Mouse (Mus musculus): Measurements from ENCODE around the gene Irgm1.
"Not testable (repeated sequence)": the region's sequence is repeated elsewhere in the genome, so short reads cannot be mapped to it uniquely, and the experiment has no call there.

The Irgm1 gene

DNA sequence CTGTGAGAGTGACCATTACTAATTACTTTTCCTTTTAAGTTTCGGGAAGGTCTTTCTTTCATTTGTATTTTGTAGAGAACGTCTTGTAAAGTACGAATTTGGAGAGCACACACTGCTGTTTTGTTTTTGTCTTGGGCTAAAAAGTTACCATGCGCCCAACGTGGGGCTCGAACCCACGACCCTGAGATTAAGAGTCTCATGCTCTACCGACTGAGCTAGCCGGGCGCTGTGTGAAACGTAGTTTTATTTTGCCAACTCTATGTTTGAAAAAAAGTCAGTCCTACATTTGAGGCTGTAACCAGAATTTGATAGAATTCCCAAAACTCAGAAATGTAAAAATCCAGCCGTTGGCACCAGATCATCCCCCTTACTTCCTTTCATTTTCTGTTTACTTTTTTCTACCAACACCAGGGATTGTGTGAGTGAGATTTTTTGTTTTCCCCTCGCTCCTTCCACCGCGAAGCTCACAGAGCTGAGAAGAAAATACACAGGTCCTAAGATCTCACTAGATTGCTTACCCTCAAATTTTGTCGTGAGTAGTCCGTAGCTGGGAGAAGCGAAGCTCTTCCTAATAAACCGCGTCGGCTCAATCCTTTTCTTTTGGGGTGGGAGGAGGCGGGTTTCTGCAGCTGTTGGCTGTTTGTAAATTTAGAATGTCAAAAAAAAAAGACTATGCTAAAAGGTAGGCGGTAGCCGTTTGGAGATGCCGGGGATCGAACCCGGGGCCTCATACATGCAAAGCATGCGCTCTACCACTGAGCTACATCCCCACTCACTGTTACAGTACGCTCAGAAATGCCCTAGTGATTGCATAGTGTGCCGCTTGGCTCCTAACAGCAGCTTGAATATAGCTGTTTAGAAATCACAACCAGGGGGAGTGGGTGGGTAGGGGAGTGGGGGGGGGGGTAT lies 37.5 kb downstream of the Irgm1 start:
- peak; percentile 95 for DNase-seq (ENCODE audit: low read depth, low spot score)

DNA sequence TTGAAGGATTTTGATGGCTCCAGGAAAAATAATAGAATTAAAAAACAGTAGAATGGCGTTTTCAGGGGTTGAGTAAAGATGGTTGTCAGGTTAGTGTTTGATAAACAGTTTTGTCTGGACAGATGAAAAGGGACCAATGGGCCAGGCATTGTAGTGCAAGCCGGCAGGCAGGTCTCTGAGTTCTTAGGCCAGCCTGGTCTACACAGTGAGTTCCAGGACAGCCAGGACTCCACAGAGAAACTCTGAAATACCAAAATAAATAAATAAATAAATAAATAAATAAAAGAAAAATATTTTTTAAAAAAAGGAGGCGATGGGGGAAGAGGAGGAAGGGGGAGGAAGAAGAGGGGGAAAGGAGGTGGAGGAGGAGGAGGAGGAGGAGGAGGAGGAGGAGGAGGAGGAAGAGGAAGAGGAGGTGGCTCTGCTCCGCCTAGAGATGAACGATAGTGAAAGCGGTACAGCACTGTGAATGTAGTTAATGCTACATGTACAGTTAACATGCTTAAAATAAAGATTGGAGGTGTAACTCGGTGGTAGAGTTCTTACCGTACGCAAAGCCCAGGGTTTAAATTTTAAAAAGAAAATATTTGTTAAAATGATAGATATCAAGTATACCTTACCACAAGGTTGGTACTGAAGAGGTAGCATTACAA lies 38.3 kb downstream of the Irgm1 start:
- DNase-seq (ENCODE audit: low read depth, low spot score) = no peak

DNA sequence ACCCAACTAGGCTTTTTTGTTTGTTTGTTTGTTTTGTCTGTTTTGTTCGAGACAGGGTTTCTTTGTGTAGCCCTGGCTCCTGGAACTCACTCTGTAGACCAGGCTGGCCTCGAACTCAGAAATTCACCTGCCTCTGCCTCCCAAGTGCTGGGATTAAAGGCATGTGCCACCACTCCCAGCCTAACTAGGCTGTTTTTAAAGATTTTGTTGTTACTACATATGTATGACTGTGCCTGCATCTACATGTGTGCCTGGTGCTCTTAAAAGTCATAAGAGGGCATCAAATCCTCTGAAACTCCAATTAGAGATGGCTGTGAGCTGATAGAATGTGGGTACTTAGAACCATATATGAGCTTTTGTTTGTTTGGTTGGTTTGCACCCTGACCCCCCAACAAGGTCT lies 40.2 kb downstream of the Irgm1 start:
- no peak for DNase-seq (ENCODE audit: low read depth, low spot score)

DNA sequence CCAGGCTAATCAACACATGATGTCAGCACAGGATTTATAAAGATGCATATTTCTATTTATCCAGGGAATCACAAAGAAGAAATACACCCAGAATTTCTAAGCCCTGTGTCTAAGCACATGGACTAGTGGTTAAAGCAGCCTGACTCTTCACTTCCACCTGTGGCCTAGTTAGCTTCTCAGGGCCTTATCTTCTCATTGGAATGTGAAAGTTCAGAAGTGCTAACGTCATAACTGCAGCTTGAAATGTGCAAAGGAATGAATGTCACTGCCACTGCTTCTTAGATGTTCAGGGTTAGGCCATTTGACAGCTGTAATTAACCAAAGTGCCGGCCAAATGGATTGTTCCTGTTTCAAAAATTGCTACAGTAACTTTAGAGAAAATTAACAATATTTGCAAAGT lies 41.2 kb downstream of the Irgm1 start:
- no peak for DNase-seq (ENCODE audit: low read depth, low spot score)

DNA sequence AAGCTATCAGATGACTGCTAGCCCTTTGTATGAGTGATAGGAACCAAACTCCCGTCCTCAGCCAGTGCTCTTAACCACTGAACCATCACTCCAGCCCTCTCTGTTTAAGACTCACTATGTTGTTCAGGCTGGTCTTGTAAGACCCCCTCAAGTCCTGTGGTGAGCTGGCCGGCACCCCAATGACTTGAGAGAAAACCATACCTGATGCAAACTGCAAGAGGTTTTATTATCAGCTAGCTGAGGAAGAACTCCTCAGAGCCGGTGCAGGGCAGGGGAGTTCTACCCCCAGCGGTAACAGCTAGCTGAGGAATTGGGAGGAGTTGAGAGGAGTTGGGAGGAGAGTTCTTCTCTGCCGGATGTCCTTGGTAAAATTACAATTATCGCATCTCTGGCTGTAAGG lies 43.6 kb downstream of the Irgm1 start:
- DNase-seq (ENCODE audit: low read depth, low spot score) = no peak

DNA sequence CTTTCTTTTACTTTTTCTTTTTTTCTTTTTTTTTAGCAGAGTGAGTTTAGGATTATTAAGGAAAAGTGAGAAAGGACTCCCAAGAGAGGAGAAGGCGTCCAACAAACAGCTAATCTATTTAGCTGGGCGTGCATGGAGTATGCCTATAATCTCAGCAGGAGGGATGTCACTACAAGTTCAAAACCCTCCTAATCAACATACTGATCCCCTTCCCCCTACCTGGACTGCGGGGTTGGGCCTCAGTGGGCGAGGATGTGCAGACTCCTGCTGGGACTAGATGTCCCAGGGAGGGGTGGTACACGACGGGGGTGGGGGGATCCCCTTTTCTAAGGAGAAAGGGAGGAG lies 44.8 kb downstream of the Irgm1 start:
- no peak for DNase-seq (ENCODE audit: low read depth, low spot score)

DNA sequence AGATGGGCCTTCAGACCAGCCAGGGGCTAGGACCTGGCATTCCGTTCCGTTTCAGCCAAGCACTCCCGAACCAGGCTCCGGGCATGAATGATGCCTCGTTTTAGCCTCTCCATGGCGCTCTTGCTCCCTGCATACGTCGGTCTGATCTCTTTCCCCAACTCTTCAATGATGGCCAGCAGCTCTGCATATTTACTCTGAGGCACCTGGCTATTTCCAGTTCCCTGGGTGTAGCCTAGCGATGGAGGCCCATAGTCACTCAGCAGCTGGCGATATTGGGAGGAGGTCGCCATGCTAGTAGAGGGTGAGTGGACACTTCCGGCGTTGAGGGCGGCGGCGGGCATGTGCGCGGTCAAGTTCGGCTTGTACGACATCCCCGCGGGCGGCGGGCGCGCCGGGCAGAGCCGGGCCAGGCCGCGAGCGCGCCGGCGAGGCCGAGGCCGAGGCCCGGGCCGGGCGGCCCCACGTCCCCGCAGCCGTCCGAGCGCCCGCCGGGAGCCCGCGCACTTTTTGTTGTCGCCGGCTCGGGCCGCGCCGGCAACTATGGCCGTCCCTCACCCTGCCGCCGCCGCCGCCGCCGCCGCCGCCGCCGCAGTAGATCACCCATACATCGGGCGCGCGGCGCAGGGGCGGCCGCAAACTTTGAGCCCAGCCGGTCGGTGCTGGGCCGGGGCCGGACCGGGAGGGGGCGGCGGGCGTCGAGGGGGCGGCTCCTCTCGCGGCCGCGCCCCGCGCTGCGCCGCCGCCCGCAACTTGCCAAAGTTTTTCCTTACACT lies 45.3 kb downstream of the Irgm1 start, which contains the start of the genes Trim7 and Gm12184:
Gene Trim7, plus strand, starts transcription at position 162 of the 773 bp plus-strand sequence.
Gene Gm12184, minus strand, starts transcription at position 677 of the 773 bp plus-strand sequence.
- not testable (repeated sequence) for DNase-seq (ENCODE audit: low read depth, low spot score)

DNA sequence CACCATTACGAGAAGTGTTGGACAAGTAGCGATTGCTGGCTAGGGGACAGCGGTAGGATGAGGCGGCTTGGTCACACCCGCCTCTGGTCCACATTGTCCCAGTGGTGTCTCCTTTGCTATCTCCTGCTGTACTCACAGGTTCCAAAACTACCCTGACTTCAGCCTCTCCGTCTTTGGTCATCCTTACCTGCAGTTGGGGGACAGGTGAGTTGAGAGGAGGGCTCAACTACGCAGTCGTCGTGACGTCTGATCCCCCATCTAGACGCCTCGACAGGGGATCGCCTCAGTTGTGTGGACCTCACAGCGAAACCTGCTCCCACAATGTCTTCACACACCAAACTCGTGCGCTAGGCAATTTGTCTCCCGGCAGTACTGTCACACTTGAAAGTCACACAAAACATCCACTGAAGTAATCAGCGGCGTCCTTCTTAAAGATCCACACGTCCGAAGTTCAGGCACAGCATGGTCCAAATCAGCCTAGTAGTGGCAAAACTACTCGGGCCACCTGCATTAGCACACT lies 47.1 kb downstream of the Irgm1 start:
- DNase-seq (ENCODE audit: low read depth, low spot score) = no peak

DNA sequence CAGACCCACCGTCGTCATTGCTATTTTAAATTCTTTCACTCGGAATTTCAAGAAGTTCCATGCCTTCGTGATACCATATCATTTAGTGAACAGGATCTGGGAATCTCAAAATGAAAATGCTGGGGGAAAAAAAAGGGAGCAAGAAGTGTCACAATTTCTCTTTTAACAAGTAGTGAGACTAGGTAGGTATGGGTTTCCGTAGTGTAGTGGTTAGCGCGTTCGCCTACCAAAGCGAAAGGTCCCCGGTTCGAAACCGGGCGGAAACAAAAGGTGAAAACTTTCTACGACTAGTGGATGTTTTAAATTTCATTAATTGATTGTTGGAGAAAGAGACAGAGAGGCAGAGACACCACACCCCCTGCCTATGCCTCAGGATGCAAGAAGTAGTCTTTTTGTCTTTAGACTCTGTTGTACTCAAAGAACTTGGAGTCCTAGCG lies 47.9 kb downstream of the Irgm1 start:
- DNase-seq (ENCODE audit: low read depth, low spot score) = peak; percentile 80

DNA sequence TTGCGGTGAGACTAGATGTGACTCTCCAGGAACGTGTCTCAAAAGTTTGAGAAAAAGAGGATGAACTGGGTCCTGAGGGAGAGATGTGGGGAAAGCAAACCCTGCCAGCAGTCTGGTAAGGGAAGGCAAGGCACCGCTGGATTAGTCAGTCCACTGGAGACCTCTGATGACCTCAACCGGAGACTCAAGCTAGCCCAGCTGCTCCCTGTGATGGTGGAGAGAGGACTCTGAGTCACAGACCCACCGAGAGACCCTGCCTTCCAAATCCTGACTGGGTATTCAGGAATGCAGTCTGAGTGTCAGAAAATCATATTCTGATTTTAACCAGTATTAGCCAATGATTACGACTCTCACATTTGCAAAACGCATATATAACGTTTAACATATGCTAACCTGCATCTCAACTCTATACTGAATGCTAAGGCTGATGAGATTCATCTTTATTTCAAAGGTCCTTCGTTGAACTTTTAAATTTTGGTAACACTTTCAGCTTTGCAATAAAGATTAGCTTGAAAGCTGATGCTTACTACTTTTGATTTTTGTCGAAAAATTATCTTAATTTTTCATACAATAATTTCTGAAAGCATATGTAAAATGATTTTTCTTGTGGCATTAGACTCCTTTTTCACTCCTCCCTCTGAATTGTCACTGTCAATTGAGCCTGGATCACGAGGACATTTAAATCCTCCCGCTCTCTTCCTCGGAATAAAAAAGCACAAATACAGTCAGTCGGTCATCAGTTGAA lies 48.5 kb downstream of the Irgm1 start:
- no peak for DNase-seq (ENCODE audit: low read depth, low spot score)

DNA sequence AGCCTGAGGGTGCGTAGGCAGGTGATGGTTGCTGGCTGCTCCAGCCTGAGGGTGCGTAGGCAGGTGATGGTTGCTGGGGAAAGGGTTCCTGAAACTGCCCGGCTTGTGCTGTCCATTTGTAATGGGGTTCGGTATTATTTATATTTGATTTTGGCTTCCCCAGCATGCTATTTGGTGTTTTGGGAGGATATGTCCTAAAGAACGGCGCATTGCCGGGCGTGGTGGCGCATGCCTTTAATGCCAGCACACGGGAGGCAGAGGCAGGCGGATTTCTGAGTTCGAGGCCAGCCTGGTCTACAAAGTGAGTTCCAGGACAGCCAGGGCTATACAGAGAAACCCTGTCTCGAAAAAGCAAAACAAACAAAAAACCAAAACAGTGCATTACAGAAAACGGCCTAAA lies 50.2 kb downstream of the Irgm1 start:
- DNase-seq (ENCODE audit: low read depth, low spot score) = not testable (repeated sequence)

DNA sequence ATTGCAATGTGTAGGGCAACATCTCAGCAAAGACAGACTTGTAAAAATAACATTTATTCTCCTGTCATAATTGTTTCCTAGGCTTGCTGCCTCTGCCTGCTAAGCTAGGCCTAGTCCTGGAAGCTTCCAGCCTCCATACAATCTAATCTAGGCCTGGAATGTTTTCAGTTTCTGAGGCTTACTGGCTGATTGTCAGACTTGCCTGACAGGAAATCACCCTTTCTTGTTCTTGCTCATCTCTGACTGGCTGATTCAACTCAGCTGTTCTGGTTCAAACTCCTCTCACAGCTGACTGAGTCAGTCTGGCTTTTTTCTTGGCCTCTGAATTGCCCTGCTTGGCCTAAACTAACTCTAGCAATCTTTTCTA lies 51.2 kb downstream of the Irgm1 start:
- no peak for DNase-seq (ENCODE audit: low read depth, low spot score)

DNA sequence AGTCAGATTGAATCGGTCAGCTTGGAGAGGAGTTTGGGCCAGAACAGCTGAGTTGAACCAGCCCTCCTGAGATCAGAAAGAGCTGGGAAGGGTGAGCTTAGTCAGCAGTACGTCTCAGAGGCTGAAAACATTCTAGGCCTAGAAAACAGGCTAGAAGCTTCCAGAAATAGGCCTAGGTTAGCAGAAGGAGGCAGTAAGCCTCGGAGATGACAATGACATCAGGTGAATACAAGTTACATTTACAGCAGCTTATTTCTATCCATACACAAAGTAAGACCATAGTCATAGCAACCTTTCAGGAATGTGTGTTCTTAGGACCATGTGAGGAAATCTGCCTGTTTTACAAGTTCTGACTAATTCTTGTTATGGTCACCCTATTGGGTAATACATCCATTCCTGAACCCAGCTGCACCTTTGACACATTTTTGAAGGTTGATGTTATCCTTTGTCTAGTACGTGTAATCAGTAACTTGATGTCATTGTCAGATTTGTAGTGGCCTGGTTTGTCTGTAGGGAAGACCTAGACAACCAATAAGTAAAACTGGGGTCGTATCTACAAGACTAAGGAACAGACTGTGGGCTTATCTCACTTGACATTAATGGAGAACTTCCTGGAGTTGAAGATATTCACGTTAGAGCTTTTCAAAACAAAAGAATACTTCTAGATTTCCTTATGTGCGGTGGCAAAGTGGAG lies 51.7 kb downstream of the Irgm1 start:
- no peak for DNase-seq (ENCODE audit: low read depth, low spot score)

DNA sequence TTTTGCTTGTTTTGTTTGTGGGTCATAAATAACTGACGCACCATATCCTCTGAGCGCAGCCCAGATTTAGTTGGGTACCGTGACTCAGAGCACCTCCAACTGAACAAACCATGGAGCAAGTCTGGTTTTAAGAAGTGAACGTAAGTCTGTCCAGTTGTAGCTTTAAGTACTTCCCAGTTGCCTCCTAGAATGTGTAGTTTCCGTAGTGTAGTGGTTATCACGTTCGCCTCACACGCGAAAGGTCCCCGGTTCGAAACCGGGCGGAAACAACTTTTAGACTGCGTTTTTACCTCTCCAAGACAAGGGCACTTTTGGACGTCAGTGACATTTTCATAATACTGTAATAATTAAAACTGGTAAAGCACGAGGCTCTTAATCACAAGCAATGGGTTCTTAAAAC lies 53.1 kb downstream of the Irgm1 start:
- DNase-seq (ENCODE audit: low read depth, low spot score) = peak; percentile 98

DNA sequence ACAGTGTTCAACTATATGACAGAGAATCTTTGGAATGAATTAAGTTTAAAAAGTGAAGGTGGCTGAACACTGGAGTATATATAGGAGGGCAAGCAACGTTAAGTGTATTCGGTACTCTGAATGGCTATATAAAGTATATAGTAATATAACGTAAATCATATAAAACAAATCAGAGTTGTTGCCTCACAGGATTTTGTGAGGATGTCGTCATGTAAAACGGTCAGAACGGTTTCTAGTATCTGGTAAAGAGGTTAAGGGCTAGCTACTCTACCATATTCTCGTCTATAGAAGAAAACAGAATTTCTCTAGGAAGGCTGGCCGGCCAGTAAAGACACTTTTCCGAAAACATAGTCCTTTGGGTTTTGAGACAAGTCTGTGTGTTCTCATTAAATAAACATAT lies 53.7 kb downstream of the Irgm1 start:
- no peak for DNase-seq (ENCODE audit: low read depth, low spot score)

DNA sequence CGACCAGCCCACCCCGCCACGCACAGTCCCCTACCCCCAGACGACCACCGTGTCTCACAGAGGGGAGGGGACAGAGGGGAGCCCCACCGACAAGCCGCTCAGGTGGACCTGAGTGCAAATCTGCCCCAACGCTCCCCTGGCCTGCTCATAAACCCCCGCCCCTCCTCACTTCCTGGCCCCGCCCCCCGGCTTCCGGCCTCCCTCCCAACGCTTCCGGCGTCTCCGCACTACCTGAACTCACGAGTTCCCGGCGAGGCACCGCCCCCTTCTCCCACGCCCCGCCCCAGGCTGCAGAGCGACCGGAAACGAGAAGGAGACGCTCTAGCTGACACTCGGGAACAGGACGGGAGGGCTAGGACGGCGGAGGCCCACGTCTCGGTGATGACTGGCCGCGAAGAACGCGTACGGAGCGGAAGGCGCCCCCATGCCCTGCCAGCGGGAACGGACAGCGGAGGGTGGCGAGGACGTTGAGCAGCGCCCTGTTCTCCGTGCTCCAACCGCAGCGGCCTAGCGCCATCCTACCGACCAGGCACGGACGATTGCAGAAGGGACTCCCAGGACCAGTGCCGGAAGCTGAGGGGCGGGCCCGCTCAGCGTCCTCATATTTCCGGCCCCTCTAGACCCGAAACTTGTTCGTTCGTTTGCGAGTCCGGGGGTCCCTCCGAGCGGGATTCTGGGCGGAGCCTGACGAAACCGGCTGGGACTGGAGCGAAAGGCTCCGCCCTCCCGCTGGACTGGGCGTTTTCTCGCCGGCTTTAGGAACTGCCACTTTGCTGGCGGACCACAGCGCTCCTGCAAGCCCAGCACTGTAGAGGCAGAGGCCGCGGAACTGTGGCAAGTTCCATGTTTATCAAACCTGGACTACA lies 54.5 kb downstream of the Irgm1 start, which contains the start of gene Trim41:
Gene Trim41, minus strand, starts transcription at position 554 of the 866 bp plus-strand sequence.
- peak; percentile 100 for DNase-seq (ENCODE audit: low read depth, low spot score)

DNA sequence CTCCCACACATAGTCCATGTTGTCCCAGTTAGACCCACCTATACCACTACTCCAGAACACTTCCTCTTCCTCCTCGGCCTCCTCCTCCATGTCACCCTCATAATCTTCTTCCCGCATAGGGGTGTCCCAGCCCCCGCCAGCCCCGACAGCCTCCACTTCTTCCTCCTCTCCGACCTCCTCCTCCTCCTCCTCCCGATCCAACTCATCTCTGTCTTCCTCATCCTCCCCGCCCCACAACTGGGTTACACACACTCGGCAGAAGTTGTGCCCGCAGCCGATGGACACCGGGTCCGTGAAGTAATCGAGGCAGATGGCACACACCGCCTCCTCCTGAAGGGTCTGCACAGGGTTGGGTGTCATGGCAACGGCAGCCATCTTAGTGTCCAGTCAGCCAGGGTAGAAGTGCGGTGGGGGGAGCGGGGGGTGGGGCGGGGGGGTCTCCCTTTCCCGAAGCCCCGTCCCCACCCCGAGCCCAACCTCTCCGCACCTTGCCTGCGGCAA lies 55.2 kb downstream of the Irgm1 start:
- DNase-seq (ENCODE audit: low read depth, low spot score) = peak; percentile 40

DNA sequence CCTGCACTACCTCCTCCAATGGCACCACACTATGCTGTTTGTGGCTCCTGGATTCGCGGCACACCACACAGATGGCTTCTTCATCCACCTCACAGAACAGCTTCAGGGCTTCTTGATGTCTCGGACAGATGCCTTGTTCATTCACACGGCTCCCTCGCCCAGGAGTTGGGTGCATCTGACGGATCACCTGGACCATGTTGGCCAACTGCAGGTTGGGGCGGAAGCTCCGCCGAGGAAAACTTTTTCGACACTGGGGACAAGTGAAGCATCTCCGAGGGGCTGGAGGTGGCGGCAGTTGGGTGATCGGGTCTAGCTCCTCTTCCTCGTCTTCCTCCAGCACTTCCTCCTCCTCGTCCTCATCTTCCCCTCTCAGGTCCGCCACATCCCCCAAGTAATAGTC lies 55.6 kb downstream of the Irgm1 start:
- no peak for DNase-seq (ENCODE audit: low read depth, low spot score)

DNA sequence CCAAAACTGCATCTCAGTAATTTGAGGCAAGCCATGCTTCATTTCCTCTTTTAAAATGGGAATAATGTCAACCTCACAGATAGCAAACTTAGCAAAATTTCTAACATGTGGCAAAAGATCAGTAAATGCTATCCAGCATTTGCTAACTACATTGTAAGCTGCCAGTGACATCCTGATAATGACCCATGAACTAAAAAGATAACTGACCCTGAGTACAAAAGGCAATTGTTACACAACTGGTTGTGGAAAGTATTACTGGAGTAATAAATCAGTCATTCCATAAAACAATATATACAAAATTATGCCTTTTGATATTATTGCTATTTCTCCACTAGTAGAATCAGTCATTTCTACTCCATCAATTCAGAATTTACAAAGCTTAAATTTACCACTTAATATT lies 57.7 kb downstream of the Irgm1 start:
- no peak for DNase-seq (ENCODE audit: low read depth, low spot score)

Data from brain, adult 2 months (tissue).